Mouse (Mus musculus) spleen, adult 2 months (tissue): ENCODE results near the gene Camta1.

Source experiments
- CTCF ChIP-seq: fragments of 200-500 bp; IDR thresholded peaks from 2 replicates; pipeline ENCODE4 v1.5.1; 2011; ENCODE audit warnings: mild to moderate bottlenecking, inconsistent platforms; ENCODE audit not compliant: insufficient read depth, insufficient read length, insufficient replicate concordance; ENCODE audit errors: extremely low read depth
- POLR2A ChIP-seq: fragments of 200-500 bp; IDR thresholded peaks from 2 replicates; pipeline ENCODE4 v1.6.1; 2011; ENCODE audit warnings: low read depth, low read length, inconsistent platforms

GRCm38 (mm10) chr4:151713714-151714113 is 148.0 kb downstream of the Camta1 start:
- TF ChIP-seq CTCF (no peak), POLR2A (no peak)
